Mouse (Mus musculus) stomach, postnatal 0 days (tissue): ENCODE data around the gene Nrl.

Experiments used
- CTCF ChIP-seq: IDR thresholded peaks from 2 replicates; pipeline ENCODE4 v1.5.1; 2016; ENCODE audit warnings: antibody characterized with exemption, low read depth, mild to moderate bottlenecking, moderate library complexity
- EP300 ChIP-seq: optimal IDR thresholded peaks from 2 replicates; pipeline ENCODE3; 2016; ENCODE audit warnings: antibody characterized with exemption

GRCm38 (mm10) chr14:55496761-55497448 lies 27.9 kb downstream of the Nrl start:
- TF ChIP-seq CTCF (no peak), EP300 (no peak)
